Mouse (Mus musculus) MEL (cell line): ENCODE results near the gene Serp2. TPM values are rescaled to one million over a fixed set of nuclear protein-coding genes. Genes with fewer than 3 reads are reported as not detected.

Experiments
- DNase-seq: peaks from one replicate; pipeline ENCODE4 v3.0.0; 2011; ENCODE audit warnings: low read depth, low spot score
- H3K27ac ChIP-seq: 2 replicates; pipeline ENCODE4 v1.5.1; 2012; ENCODE audit warnings: low read depth, mild to moderate bottlenecking, control low read depth, low read length, moderate library complexity; ENCODE audit not compliant: control insufficient read depth
- H3K27me3 ChIP-seq, 2 experiments: fragments of 150-350 bp in 1 of 2; sonication (generic) in 1 of 2; 2 replicates each; pipeline ENCODE4 v1.6.1; 2012; ENCODE audit warnings: low read length in 2 of 2, mild to moderate bottlenecking in 2 of 2, improper control_type of control experiment in 1 of 2, moderate library complexity in 1 of 2; ENCODE audit not compliant: insufficient read depth in 2 of 2, control insufficient read depth in 1 of 2
- H3K36me3 ChIP-seq, 2 experiments: 2 replicates each; pipeline ENCODE4 v1.6.1; 2012 to 2014; ENCODE audit warnings: low read length in 2 of 2, improper control_type of control experiment in 1 of 2, inconsistent platforms in 1 of 2, mild to moderate bottlenecking in 1 of 2; ENCODE audit not compliant: insufficient read depth in 2 of 2, control insufficient read depth in 1 of 2
- H3K4me1 ChIP-seq, 2 experiments: fragments of 150-350 bp in 1 of 2; sonication (generic) in 1 of 2; 2 replicates each; pipeline ENCODE4 v1.6.1; 2012; ENCODE audit warnings: low read length in 2 of 2, improper control_type of control experiment in 1 of 2, mild to moderate bottlenecking in 1 of 2; ENCODE audit not compliant: insufficient read depth in 2 of 2, control insufficient read depth in 1 of 2
- H3K4me3 ChIP-seq, 2 experiments: fragments of 150-350 bp in 1 of 2; sonication (generic) in 1 of 2; 2 replicates each; pipeline ENCODE4 v1.5.1; 2012; ENCODE audit warnings: low read depth in 2 of 2, low read length in 2 of 2, mild to moderate bottlenecking in 2 of 2, moderate library complexity in 2 of 2, control low read depth in 1 of 2, improper control_type of control experiment in 1 of 2; ENCODE audit not compliant: control insufficient read depth in 1 of 2, insufficient read depth in 1 of 2
- H3K79me2 ChIP-seq: 2 replicates; pipeline ENCODE4 v1.6.1; 2012; ENCODE audit warnings: mild to moderate bottlenecking, low read length, moderate library complexity; ENCODE audit not compliant: control insufficient read depth, poor library complexity, insufficient read depth
- H3K9ac ChIP-seq: 2 replicates; pipeline ENCODE4 v1.6.1; 2012; ENCODE audit warnings: low read depth, mild to moderate bottlenecking, control low read depth, low read length, moderate library complexity; ENCODE audit not compliant: control insufficient read depth, poor library complexity, severe bottlenecking
- H3K9me3 ChIP-seq: fragments of 150-350 bp; sonication (generic); replicated peaks from 2 replicates; pipeline ENCODE4 v1.6.1; 2012; ENCODE audit warnings: mild to moderate bottlenecking, low read length, improper control_type of control experiment, moderate library complexity; ENCODE audit not compliant: insufficient read depth
- BHLHE40 ChIP-seq: IDR thresholded peaks from 2 replicates; pipeline ENCODE4 v1.6.1; 2012; ENCODE audit warnings: low read depth, mild to moderate bottlenecking, inconsistent platforms, low read length, improper control_type of control experiment, borderline replicate concordance
- CHD1 ChIP-seq: IDR thresholded peaks from 2 replicates; pipeline ENCODE4 v1.6.1; 2012; ENCODE audit warnings: low read depth, mild to moderate bottlenecking, inconsistent platforms, low read length, improper control_type of control experiment
- CTCF ChIP-seq, 3 experiments: IDR thresholded peaks in 2 of 3; conservative IDR thresholded peaks in 1 of 3; 2 replicates each; pipeline ENCODE4 v1.5.1; 2011 to 2012; ENCODE audit warnings: low read length in 3 of 3, low read depth in 2 of 3, mild to moderate bottlenecking in 2 of 3, improper control_type of control experiment in 1 of 3, inconsistent platforms in 1 of 3, mixed read lengths in 1 of 3, moderate library complexity in 1 of 3; ENCODE audit not compliant: control insufficient read depth in 1 of 3, insufficient read depth in 1 of 3, poor library complexity in 1 of 3, severe bottlenecking in 1 of 3
- E2F4 ChIP-seq: IDR thresholded peaks from 2 replicates; pipeline ENCODE4 v1.6.1; 2011; ENCODE audit warnings: low read depth, low read length, improper control_type of control experiment, borderline replicate concordance
- ELF1 ChIP-seq: IDR thresholded peaks from 2 replicates; pipeline ENCODE4 v1.6.1; 2014; ENCODE audit warnings: low read depth, mild to moderate bottlenecking, inconsistent platforms, low read length, improper control_type of control experiment, moderate library complexity
- EP300 ChIP-seq, 2 experiments: IDR thresholded peaks; 2 replicates each; pipeline ENCODE4 v1.6.1; 2011; ENCODE audit warnings: improper control_type of control experiment in 2 of 2, low read length in 2 of 2, low read depth in 1 of 2, mild to moderate bottlenecking in 1 of 2
- ETS1 ChIP-seq: IDR thresholded peaks from 2 replicates; pipeline ENCODE4 v1.6.1; 2012; ENCODE audit warnings: low read depth, mild to moderate bottlenecking, inconsistent platforms, low read length, improper control_type of control experiment, moderate library complexity
- GATA1 ChIP-seq: IDR thresholded peaks from 2 replicates; pipeline ENCODE4 v1.6.1; 2011; ENCODE audit warnings: low read depth, low read length, improper control_type of control experiment
- HCFC1 ChIP-seq: IDR thresholded peaks from 2 replicates; pipeline ENCODE4 v1.6.1; 2012; ENCODE audit warnings: low read depth, mild to moderate bottlenecking, inconsistent platforms, low read length, improper control_type of control experiment, moderate library complexity
- KAT2A ChIP-seq: conservative IDR thresholded peaks from 2 replicates; pipeline ENCODE4 v1.6.1; 2012; ENCODE audit warnings: low read depth, low read length, improper control_type of control experiment, inconsistent platforms
- MAX ChIP-seq: IDR thresholded peaks from 2 replicates; pipeline ENCODE4 v1.6.1; 2011; ENCODE audit warnings: low read length, improper control_type of control experiment
- MAZ ChIP-seq: IDR thresholded peaks from 2 replicates; pipeline ENCODE4 v1.6.1; 2012; ENCODE audit warnings: low read depth, mild to moderate bottlenecking, inconsistent platforms, low read length, improper control_type of control experiment
- MEF2A ChIP-seq: IDR thresholded peaks from 2 replicates; pipeline ENCODE4 v1.6.1; 2014; ENCODE audit warnings: low read depth, mild to moderate bottlenecking, inconsistent platforms, low read length, improper control_type of control experiment; ENCODE audit not compliant: poor library complexity, insufficient replicate concordance, severe bottlenecking; ENCODE audit errors: extremely low read depth
- MXI1 ChIP-seq: IDR thresholded peaks from 2 replicates; pipeline ENCODE4 v1.6.1; 2011; ENCODE audit warnings: mild to moderate bottlenecking, low read depth, low read length, improper control_type of control experiment
- MYC ChIP-seq: IDR thresholded peaks from 2 replicates; pipeline ENCODE4 v1.6.1; 2011; ENCODE audit warnings: low read depth, mild to moderate bottlenecking, low read length, improper control_type of control experiment, moderate library complexity
- NELFE ChIP-seq: IDR thresholded peaks from 2 replicates; pipeline ENCODE4 v1.6.1; 2011; ENCODE audit warnings: low read depth, low read length, improper control_type of control experiment
- NRF1 ChIP-seq: IDR thresholded peaks from 2 replicates; pipeline ENCODE4 v1.6.1; 2014; ENCODE audit warnings: low read depth, mild to moderate bottlenecking, inconsistent platforms, low read length, improper control_type of control experiment, moderate library complexity; ENCODE audit not compliant: poor library complexity, insufficient read depth, severe bottlenecking
- POLR2A ChIP-seq, 2 experiments: IDR thresholded peaks; 2 replicates each; pipeline ENCODE4 v1.6.1; 2011 to 2012; ENCODE audit warnings: low read length in 2 of 2, mild to moderate bottlenecking in 2 of 2, control low read depth in 1 of 2, improper control_type of control experiment in 1 of 2, low read depth in 1 of 2, moderate library complexity in 1 of 2; ENCODE audit not compliant: control insufficient read depth in 1 of 2, insufficient read depth in 1 of 2, poor library complexity in 1 of 2
- POLR2AphosphoS2 ChIP-seq: IDR thresholded peaks from 2 replicates; pipeline ENCODE4 v1.6.1; 2011; ENCODE audit warnings: low read length, improper control_type of control experiment
- RCOR1 ChIP-seq: IDR thresholded peaks from 2 replicates; pipeline ENCODE4 v1.6.1; 2012; ENCODE audit warnings: low read depth, mild to moderate bottlenecking, inconsistent platforms, low read length, improper control_type of control experiment
- SMC3 ChIP-seq: IDR thresholded peaks from 2 replicates; pipeline ENCODE4 v1.6.1; 2011; ENCODE audit warnings: low read depth, low read length, improper control_type of control experiment
- TAL1 ChIP-seq: IDR thresholded peaks from 2 replicates; pipeline ENCODE4 v1.6.1; 2012; ENCODE audit warnings: mild to moderate bottlenecking, inconsistent platforms, low read length, moderate library complexity, mixed read lengths
- TBP ChIP-seq: IDR thresholded peaks from 2 replicates; pipeline ENCODE4 v1.8.0; 2011; ENCODE audit warnings: low read depth, low read length, improper control_type of control experiment
- TCF12 ChIP-seq: IDR thresholded peaks from 2 replicates; pipeline ENCODE4 v1.6.1; 2014; ENCODE audit warnings: low read depth, mild to moderate bottlenecking, inconsistent platforms, low read length, improper control_type of control experiment, moderate library complexity
- UBTF ChIP-seq: IDR thresholded peaks from 2 replicates; pipeline ENCODE4 v1.6.1; 2012; ENCODE audit warnings: low read depth, mild to moderate bottlenecking, inconsistent platforms, low read length, improper control_type of control experiment, moderate library complexity, borderline replicate concordance; ENCODE audit not compliant: insufficient read depth
- USF1 ChIP-seq: IDR thresholded peaks from 2 replicates; pipeline ENCODE4 v1.6.1; 2014; ENCODE audit warnings: low read depth, mild to moderate bottlenecking, inconsistent platforms, low read length, improper control_type of control experiment, moderate library complexity
- USF2 ChIP-seq, 2 experiments: IDR thresholded peaks; 2 replicates each; pipeline ENCODE4 v1.6.1; 2011 to 2012; ENCODE audit warnings: improper control_type of control experiment in 2 of 2, low read length in 2 of 2, borderline replicate concordance in 1 of 2, inconsistent platforms in 1 of 2, low read depth in 1 of 2, mild to moderate bottlenecking in 1 of 2; ENCODE audit not compliant: insufficient read depth in 1 of 2
- ZC3H11A ChIP-seq: IDR thresholded peaks from 2 replicates; pipeline ENCODE4 v1.6.1; 2012; ENCODE audit warnings: low read depth, mild to moderate bottlenecking, inconsistent platforms, low read length, improper control_type of control experiment
- ZMIZ1 ChIP-seq: IDR thresholded peaks from 2 replicates; pipeline ENCODE4 v1.6.1; 2012; ENCODE audit warnings: low read depth, mild to moderate bottlenecking, inconsistent platforms, low read length, improper control_type of control experiment, moderate library complexity
- ZNF384 ChIP-seq: IDR thresholded peaks from 2 replicates; pipeline ENCODE4 v1.6.1; 2012; ENCODE audit warnings: low read depth, mild to moderate bottlenecking, inconsistent platforms, low read length, improper control_type of control experiment
- polyA plus RNA-seq, 2 experiments: library from polyadenylated mRNA; stranded (reverse) in 1 of 2; unstranded in 1 of 2; fragments of >175 nt in 1 of 2; fragments of >200 nt in 1 of 2; gene quantifications; 2 replicates each; pipeline versions ENCODE4 v1.2.1 to v1.2.4; 2012; ENCODE audit warnings: low replicate concordance in 2 of 2, low read depth in 1 of 2; ENCODE audit not compliant: insufficient read length in 2 of 2, insufficient read depth in 1 of 2, missing spikeins in 1 of 2
- total RNA-seq: library from RNA; depleted of rRNA; stranded (reverse); fragments of 300-350 nt; gene quantifications from 2 replicates; pipeline ENCODE4 v1.2.3, GENCODE M21; 2012

Serp2 gene
- total and polyA plus RNA-seq, 3 experiments = 0.42 to 0.56 TPM; not detected in 1

DNA sequence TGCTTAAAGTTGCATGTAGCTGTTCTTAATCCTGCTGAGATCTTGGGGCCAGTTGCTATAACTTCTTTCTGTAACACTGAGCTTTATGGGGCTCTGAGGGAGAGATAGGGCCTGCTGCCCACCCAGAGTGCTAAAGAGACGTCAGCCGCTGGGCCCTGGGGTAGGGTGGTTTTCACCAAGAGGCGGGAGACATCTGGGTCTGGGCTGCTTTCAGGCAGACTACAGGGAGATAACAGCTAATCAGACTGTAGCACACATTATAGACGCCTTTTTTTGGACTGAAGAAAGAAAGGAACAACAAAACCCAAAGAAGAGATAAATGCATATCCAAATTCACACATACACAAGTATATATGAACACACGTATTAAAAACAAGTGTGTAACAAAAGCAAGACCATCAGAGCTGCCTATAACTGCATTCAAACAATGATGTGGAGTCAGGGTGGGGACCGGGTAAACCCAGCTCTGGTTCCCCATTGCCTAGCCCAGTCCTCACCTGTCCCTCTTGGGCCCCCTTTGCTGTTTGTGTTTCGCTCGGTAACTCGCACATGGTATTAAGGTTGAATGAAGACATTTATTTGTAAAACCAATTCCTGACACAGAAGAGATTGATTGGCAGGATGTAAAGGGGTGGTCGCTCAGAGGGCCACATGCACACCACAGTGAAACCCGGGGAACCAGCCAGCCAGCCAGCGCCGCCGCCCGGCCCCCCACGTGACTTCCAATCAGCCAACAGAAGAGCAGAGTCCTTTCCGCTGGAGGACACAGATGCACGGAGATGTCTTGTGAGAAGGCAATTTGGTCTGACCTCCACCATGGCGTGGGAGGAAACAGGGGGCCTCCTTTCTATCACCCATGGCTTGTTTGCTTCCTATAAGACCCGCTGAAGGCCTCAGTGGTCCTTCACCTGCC lies 24.2 kb downstream of the Serp2 start:
- no peaks in the 10 kb centered on the region for H3K9me3 ChIP-seq
- peak overlapping the region; percentile 60 to 77 for H3K4me3 ChIP-seq
- H3K27me3 ChIP-seq = no peaks in the 10 kb centered on the region
- H3K36me3 ChIP-seq = peaks cover 0 to 20% of the 10 kb centered on the region in 2 experiments; a peak in 2 of 4 replicates
- peak; percentile 95 for DNase-seq
- peaks cover 11 to 29% of the 10 kb centered on the region in 2 experiments for H3K4me1 ChIP-seq
- no peaks in the 10 kb centered on the region; the same call in 1 of the 2 replicates for H3K79me2 ChIP-seq
- H3K27ac ChIP-seq = peak overlapping the region; percentile 99
- TF ChIP-seq NRF1 (no peak), TAL1 (peak; percentile 92), GATA1 (peak; percentile 99), TBP (peak; percentile 70), MAX (peak; percentile 96), MYC (peak; percentile 80), NELFE (peak; percentile 84), TCF12 (peak; percentile 96), EP300 (IDR thresholded peaks at IDR 0.05; ENCODE audit: low read depth in 1 of 2, low read length in 2 of 2) (peak; percentile 94 to 97), POLR2A (IDR thresholded peaks at IDR 0.05; ENCODE audit: control insufficient read depth in 1 of 2, insufficient read depth in 1 of 2, low read depth in 1 of 2, low read length in 2 of 2, poor library complexity in 1 of 2) (peak; percentile 72 to 86; a peak in 3 of 4 replicates), E2F4 (0 out of 2 replicates have a peak, but pooled peaks have one; percentile 9), USF2 (IDR thresholded peaks at IDR 0.05; ENCODE audit: borderline replicate concordance in 1 of 2, insufficient read depth in 1 of 2, low read depth in 1 of 2, low read length in 2 of 2) (peak; percentile 61 to 89; a peak in 3 of 4 replicates), CHD1 (peak; percentile 23; the same call in 1 of the 2 replicates), UBTF (no peak), ZNF384 (peak; percentile 87), USF1 (peak; percentile 99), ELF1 (no peak; the same call in 1 of the 2 replicates), ETS1 (peak; percentile 91), CTCF (IDR thresholded peaks at IDR 0.05 in 2 of 3, conservative IDR thresholded peaks at IDR 0.05 in 1 of 3; ENCODE audit: control insufficient read depth in 1 of 3, insufficient read depth in 1 of 3, low read depth in 2 of 3, low read length in 3 of 3, poor library complexity in 1 of 3, severe bottlenecking in 1 of 3) (no peak), HCFC1 (no peak; the same call in none of the 2 replicates), MXI1 (peak; percentile 74), KAT2A (no peak; the same call in 1 of the 2 replicates), MEF2A (peak; percentile 61; the same call in 1 of the 2 replicates), POLR2AphosphoS2 (peak; percentile 83; the same call in 1 of the 2 replicates), ZC3H11A (no peak), BHLHE40 (peak; percentile 28; the same call in 1 of the 2 replicates), ZMIZ1 (peak; percentile 85; the same call in 1 of the 2 replicates), RCOR1 (0 out of 2 replicates have a peak, but pooled peaks have one; percentile 10), SMC3 (no peak), MAZ (0 out of 2 replicates have a peak, but pooled peaks have one; percentile 31)
- H3K9ac ChIP-seq = peak overlapping the region; percentile 66
